Mouse (Mus musculus) cerebellum, adult 2 months (tissue): ENCODE data around the gene Tbc1d8.

Source experiments
- CTCF ChIP-seq: fragments of 200-500 bp; IDR thresholded peaks from 2 replicates; pipeline ENCODE4 v1.5.1; 2011; ENCODE audit warnings: low read depth, mild to moderate bottlenecking, control low read depth, low read length, moderate library complexity, borderline replicate concordance; ENCODE audit not compliant: insufficient read depth
- POLR2A ChIP-seq: fragments of 200-500 bp; IDR thresholded peaks from 2 replicates; pipeline ENCODE4 v1.6.1; 2011; ENCODE audit warnings: low read length, control low read depth, borderline replicate concordance; ENCODE audit not compliant: insufficient read depth

DNA sequence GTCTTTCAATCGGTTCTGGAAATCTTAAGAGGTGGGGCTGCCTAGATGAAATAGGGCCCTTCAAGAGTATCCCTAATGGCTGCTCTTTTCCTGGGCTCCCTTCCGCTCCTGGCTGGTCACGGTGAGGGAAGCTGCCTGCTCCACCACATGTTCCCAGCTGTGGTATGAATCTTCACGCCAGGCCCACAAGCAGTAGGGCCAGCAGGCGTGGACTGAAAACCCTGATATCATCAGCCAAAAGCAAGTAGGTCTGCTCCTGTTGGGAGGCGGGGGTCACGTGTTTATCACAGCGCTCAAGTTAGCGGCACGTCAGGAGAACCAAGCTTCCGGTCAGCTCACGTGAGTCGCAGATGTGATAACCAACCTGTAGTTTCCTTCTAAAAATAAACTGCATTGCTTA lies 12.0 kb downstream of the Tbc1d8 start:
- TF ChIP-seq CTCF (no peak), POLR2A (no peak)
